Comparison of ENCODE assay signal across 15 mouse cellular contexts in genomic region chr13:46014637-46015036, GRCm38 (mm10). TPM values are rescaled to one million over a fixed set of nuclear protein-coding genes. Genes with fewer than 3 reads are reported as not detected.
DNase-seq lines count a peak whose midpoint lies in the region.
"Had no signal": no experiment of that assay in that cellular context is flagged by ENCODE, and none has a peak within 500 bp of the region (broad histone marks: within the 10 kb centered on the region; RNA-seq: fewer than 3 reads in every experiment).

No protein-coding gene starts in this region.

- peak; percentile 55 for DNase-seq in heart, adult 11 months
- DNase-seq in heart, postnatal 4 days: no peak
- peak; percentile 60 for DNase-seq in ES-CJ7 (ENCODE audit: low read depth, low spot score)
- DNase-seq in R1 (ENCODE audit: low read depth, low spot score): peak; percentile 54
- DNase-seq in natural killer cell, adult 2 months (ENCODE audit: low spot score in 2 of 2): no peak
- no peak for DNase-seq in frontal cortex, postnatal 14 days (ENCODE audit: low spot score in 2 of 2)
- no peak for DNase-seq in gastrocnemius, postnatal 14 days
- DNase-seq: adrenal gland, postnatal 10 days; adrenal gland, postnatal 36 days; cerebellum, adult 11 months; cerebellum, adult 2 months; cerebellum, adult 9-11 months; cerebellum, postnatal 25 days; forebrain, postnatal 0 days; gastrocnemius, postnatal 36 days had no signal

- intact Hi-C loops in gastrocnemius, postnatal 14 days (cut with DNase I; ENCODE audit: low total_unique reads): no loop called here

RNA-seq across cellular contexts. Expression of gene Atxn1, which starts 49.8 kb away (rescaled TPM):
- 10 to 100 TPM; 44.4 to 45.6 TPM for total RNA-seq in heart, postnatal 4 days (2021)
- 10 to 100 TPM; 23.5 to 23.8 TPM for total RNA-seq in gastrocnemius, postnatal 14 days (2021)

Comparison
In these comparisons a context has a peak if more than half of its experiments do, and no peak if none do; other contexts are left out.
1. DNase-seq: peak in heart, adult 11 months (single experiment), ES-CJ7 (single experiment) and R1 (single experiment); none in heart, postnatal 4 days (single experiment), natural killer cell, adult 2 months (0 of 2), frontal cortex, postnatal 14 days (0 of 2) and gastrocnemius, postnatal 14 days (single experiment).